Mouse (Mus musculus) megakaryocyte, embryonic 14.5 days (primary cell): ENCODE measurements around the gene Blzf1.

ENCODE experiments used
- FLI1 ChIP-seq: IDR thresholded peaks from 2 replicates; pipeline ENCODE4 v1.6.1; 2012; ENCODE audit warnings: low read length, inconsistent platforms, mixed read lengths
- GATA1 ChIP-seq: IDR thresholded peaks from 3 replicates; pipeline ENCODE4 v1.6.1; 2012; ENCODE audit warnings: mixed read lengths, low read length, inconsistent platforms, borderline replicate concordance

DNA sequence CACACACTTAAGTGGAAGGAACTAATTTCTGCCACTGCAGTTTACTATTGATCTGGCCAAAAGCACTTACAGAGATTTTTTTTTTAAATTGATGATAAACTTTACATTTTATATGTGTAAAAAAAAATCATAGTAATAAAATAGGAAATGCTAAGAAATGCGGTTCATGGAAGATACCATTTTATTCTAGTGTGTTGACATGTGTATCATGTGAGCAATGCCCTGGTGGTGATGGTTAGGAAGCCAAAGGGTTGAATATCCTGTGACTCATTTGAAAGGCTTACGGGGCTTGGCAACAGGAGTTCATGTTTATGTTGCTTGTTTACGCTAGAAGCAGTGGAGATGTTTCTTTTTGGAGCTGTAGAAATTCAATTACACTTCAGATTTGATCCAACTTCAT lies 30.7 kb downstream of the Blzf1 start:
- TF ChIP-seq GATA1 (no peak), FLI1 (no peak)
